ENCODE assay signal across 29 mouse cellular contexts in genomic region chr11:99439465-99439864, GRCm38 (mm10). TPM values are rescaled to one million over a fixed set of nuclear protein-coding genes. Genes with fewer than 3 reads are reported as not detected.
DNase-seq lines count a peak whose midpoint lies in the region; ATAC-seq and TF ChIP-seq lines count a peak whose summit lies in the region.
"Had no signal": no experiment of that assay in that cellular context is flagged by ENCODE, and none has a peak within 500 bp of the region (broad histone marks: within the 10 kb centered on the region; RNA-seq: fewer than 3 reads in every experiment).

No protein-coding gene starts in this region.

- H3K4me3 ChIP-seq in heart, embryonic 11.5 days (ENCODE audit: low read depth, low read length), result no peak overlapping the region
- H3K4me3 ChIP-seq in small intestine, adult 2 months (ENCODE audit: low read depth, low read length), result peak overlapping the region; percentile 30; the same call in 1 of the 2 replicates
- H3K4me3 ChIP-seq in stomach, embryonic 16.5 days (replicated peaks; ENCODE audit: low read length), result no peak overlapping the region
- H3K4me3 ChIP-seq: forebrain, embryonic 10.5 days; forebrain, embryonic 13.5 days; heart, embryonic 12.5 days; heart, embryonic 15.5 days; hindbrain, embryonic 10.5 days; hindbrain, embryonic 13.5 days had no signal

- peak; percentile 73 for DNase-seq in heart, adult 11 months
- no peak for DNase-seq in kidney, postnatal 36 days
- DNase-seq in cerebellum, adult 9-11 months, result no peak
- DNase-seq in thymus, adult 18-20 months, result no peak
- DNase-seq in kidney, postnatal 14 days, result no peak
- DNase-seq: adrenal gland, adult 8-10 months; adrenal gland, postnatal 25 days; cerebellum, adult 18-20 months; cerebellum, postnatal 10 days; cerebellum, postnatal 36 days; gastrocnemius, postnatal 10 days; gastrocnemius, postnatal 36 days; heart, postnatal 10 days; heart, postnatal 36 days had no signal

- H3K27ac ChIP-seq in heart, embryonic 11.5 days (ENCODE audit: low read depth, low read length), result no peak overlapping the region
- peak overlapping the region; percentile 93 for H3K27ac ChIP-seq in small intestine, adult 2 months (ENCODE audit: insufficient read depth, low read depth, low read length)
- no peak overlapping the region for H3K27ac ChIP-seq in stomach, embryonic 16.5 days (ENCODE audit: low read length)
- H3K27ac ChIP-seq: forebrain, embryonic 10.5 days; forebrain, embryonic 13.5 days; heart, embryonic 15.5 days; hindbrain, embryonic 10.5 days; hindbrain, embryonic 13.5 days had no signal

- no peaks in the 10 kb centered on the region for H3K9me3 ChIP-seq in heart, embryonic 11.5 days (replicated peaks; ENCODE audit: control insufficient read depth, low read length)
- H3K9me3 ChIP-seq in stomach, embryonic 16.5 days (replicated peaks; ENCODE audit: control insufficient read depth, low read length), result no peaks in the 10 kb centered on the region
- H3K9me3 ChIP-seq: forebrain, embryonic 10.5 days; forebrain, embryonic 13.5 days; heart, embryonic 12.5 days; heart, embryonic 15.5 days; hindbrain, embryonic 10.5 days; hindbrain, embryonic 13.5 days had no signal

- no peak overlapping the region for H3K4me2 ChIP-seq in heart, embryonic 11.5 days
- H3K4me2 ChIP-seq in stomach, embryonic 16.5 days (ENCODE audit: low read depth, low read length), result no peak overlapping the region
- H3K4me2 ChIP-seq: forebrain, embryonic 13.5 days; heart, embryonic 12.5 days; heart, embryonic 15.5 days; hindbrain, embryonic 13.5 days had no signal

- TF ChIP-seq POLR2A in small intestine, adult 2 months (IDR thresholded peaks at IDR 0.05; ENCODE audit: low read depth, low read length), result no peak

- ATAC-seq in heart, embryonic 11.5 days (replicated peaks; ENCODE audit: insufficient number of reproducible peaks, low FRiP score, low TSS enrichment), result no peak
- peak; percentile 17; the same call in 1 of the 2 replicates for ATAC-seq in stomach, embryonic 16.5 days (ENCODE audit: insufficient read depth, low FRiP score)
- ATAC-seq: activated CD4-positive, CD25-positive, alpha-beta regulatory T cell, adult 4 months; forebrain, embryonic 13.5 days; forebrain, embryonic 16.5 days; hindbrain, embryonic 16.5 days had no signal

- no peaks in the 10 kb centered on the region for H3K36me3 ChIP-seq in heart, embryonic 11.5 days (ENCODE audit: control insufficient read depth, insufficient read depth, low read length)
- H3K36me3 ChIP-seq in small intestine, adult 2 months (ENCODE audit: control insufficient read depth, insufficient read depth, low read length), result peaks cover 21% of the 10 kb centered on the region
- no peaks in the 10 kb centered on the region for H3K36me3 ChIP-seq in stomach, embryonic 16.5 days (ENCODE audit: control insufficient read depth, insufficient read depth, low read length)
- H3K36me3 ChIP-seq: forebrain, embryonic 10.5 days; heart, embryonic 12.5 days; heart, embryonic 15.5 days; hindbrain, embryonic 10.5 days; hindbrain, embryonic 13.5 days had no signal

- no peak overlapping the region for H3K9ac ChIP-seq in heart, embryonic 11.5 days (ENCODE audit: low read depth, low read length)
- no peak overlapping the region; the same call in 1 of the 2 replicates for H3K9ac ChIP-seq in stomach, embryonic 16.5 days (ENCODE audit: low read length)
- H3K9ac ChIP-seq: forebrain, embryonic 13.5 days; heart, embryonic 12.5 days; heart, embryonic 15.5 days; hindbrain, embryonic 13.5 days had no signal

- TF ChIP-seq CTCF in small intestine, adult 2 months (IDR thresholded peaks at IDR 0.05; ENCODE audit: extremely low read depth, insufficient read length, insufficient replicate concordance, low read depth, low read length), result no peak

- 70% methylated on average over 10 of the region's 10 CpGs for WGBS in heart, embryonic 11.5 days (ENCODE audit: insufficient replicate concordance)
- WGBS in small intestine, adult 2 months, result 30% methylated on average over 10 of the region's 10 CpGs
- 43% methylated on average over 10 of the region's 10 CpGs for WGBS in stomach, embryonic 16.5 days

- H3K4me1 ChIP-seq in heart, embryonic 11.5 days (ENCODE audit: control insufficient read depth, insufficient read depth, low read length), result no peaks in the 10 kb centered on the region
- H3K4me1 ChIP-seq in small intestine, adult 2 months (ENCODE audit: control insufficient read depth, insufficient read depth, insufficient read length, low read length), result peaks cover 20% of the 10 kb centered on the region
- H3K4me1 ChIP-seq in stomach, embryonic 16.5 days (ENCODE audit: control insufficient read depth, insufficient read depth, low read length), result no peaks in the 10 kb centered on the region; the same call in 1 of the 2 replicates
- H3K4me1 ChIP-seq: forebrain, embryonic 13.5 days; hindbrain, embryonic 13.5 days had no signal

- H3K27me3 ChIP-seq in heart, embryonic 11.5 days (ENCODE audit: control insufficient read depth, insufficient read depth, low read length), result no peaks in the 10 kb centered on the region
- no peaks in the 10 kb centered on the region for H3K27me3 ChIP-seq in small intestine, adult 2 months (ENCODE audit: control insufficient read depth, insufficient read depth, low read length)
- H3K27me3 ChIP-seq in stomach, embryonic 16.5 days (ENCODE audit: control insufficient read depth, insufficient read depth, low read length), result no peaks in the 10 kb centered on the region
- H3K27me3 ChIP-seq: forebrain, embryonic 13.5 days; heart, embryonic 12.5 days; heart, embryonic 15.5 days; hindbrain, embryonic 13.5 days had no signal

RNA-seq across cellular contexts. Expression of gene Krt20, which starts 1.5 kb away (rescaled TPM):
- polyA plus RNA-seq in heart, embryonic 11.5 days (2014; fragmentation: Nextera tagmentation; extraction: Ambion mirVana), result 3.7 and 5.4 TPM in 2 replicates
- 292 and 951 TPM in 2 replicates for polyA plus RNA-seq in small intestine, adult 2 months (2012; rRNA removed)
- 16.6 and 23.3 TPM in 2 replicates for polyA plus RNA-seq in stomach, embryonic 16.5 days (2015; fragmentation: Nextera tagmentation; extraction: Ambion mirVana)
- polyA plus RNA-seq: forebrain, embryonic 13.5 days; forebrain, embryonic 16.5 days had no signal

RNA-seq across cellular contexts. Expression of gene Krt12, which starts 17.4 kb away (rescaled TPM):
- polyA plus RNA-seq in heart, embryonic 11.5 days (2014; fragmentation: Nextera tagmentation; extraction: Ambion mirVana), result not detected in 2 replicates
- polyA plus RNA-seq in small intestine, adult 2 months (2012; rRNA removed), result 0.48 and 9.5 TPM in 2 replicates
- polyA plus RNA-seq in stomach, embryonic 16.5 days (2015; fragmentation: Nextera tagmentation; extraction: Ambion mirVana), result 0.12 and 0.19 TPM in 2 replicates
- polyA plus RNA-seq: activated CD4-positive, CD25-positive, alpha-beta regulatory T cell, adult 4 months; embryonic facial prominence, embryonic 11.5 days; embryonic facial prominence, embryonic 14.5 days; forebrain, embryonic 10.5 days; forebrain, embryonic 13.5 days; heart, embryonic 12.5 days; heart, embryonic 15.5 days; hindbrain, embryonic 13.5 days had no signal

RNA-seq across cellular contexts. Expression of gene Krt10, which starts 50.3 kb away (rescaled TPM):
- polyA plus RNA-seq in heart, embryonic 11.5 days (2014; fragmentation: Nextera tagmentation; extraction: Ambion mirVana), result 12.9 and 14.9 TPM in 2 replicates
- 0.15 and 0.18 TPM in 2 replicates for polyA plus RNA-seq in small intestine, adult 2 months (2012; rRNA removed)
- polyA plus RNA-seq in stomach, embryonic 16.5 days (2015; fragmentation: Nextera tagmentation; extraction: Ambion mirVana), result 22.3 and 24.1 TPM in 2 replicates

RNA-seq across cellular contexts. Expression of gene Krt23, which starts 53.5 kb away (rescaled TPM):
- 0.43 and 0.51 TPM in 2 replicates for polyA plus RNA-seq in heart, embryonic 11.5 days (2014; fragmentation: Nextera tagmentation; extraction: Ambion mirVana)
- polyA plus RNA-seq in small intestine, adult 2 months (2012; rRNA removed), result 4.4 and 7.4 TPM in 2 replicates
- polyA plus RNA-seq in stomach, embryonic 16.5 days (2015; fragmentation: Nextera tagmentation; extraction: Ambion mirVana), result 92.1 and 140 TPM in 2 replicates
- polyA plus RNA-seq: activated CD4-positive, CD25-positive, alpha-beta regulatory T cell, adult 4 months; cortical plate, adult 2 months; embryonic facial prominence, embryonic 11.5 days; forebrain, embryonic 13.5 days; forebrain, embryonic 16.5 days; hindbrain, embryonic 10.5 days had no signal

Comparison
In these comparisons a context has a peak if more than half of its experiments do, and no peak if none do; other contexts are left out.
1. RNA of gene Krt20, which starts 1.5 kb away (polyA plus RNA-seq): 292 to 951 TPM in small intestine, adult 2 months; 16.6 to 23.3 TPM in stomach, embryonic 16.5 days and 3.7 to 5.4 TPM in heart, embryonic 11.5 days; every median in the first group is over 10 times any median in the second.
2. RNA of gene Krt10, which starts 50.3 kb away (polyA plus RNA-seq): 22.3 to 24.1 TPM in stomach, embryonic 16.5 days and 12.9 to 14.9 TPM in heart, embryonic 11.5 days; 0.15 to 0.18 TPM in small intestine, adult 2 months; every median in the first group is over 10 times any median in the second.